Mouse (Mus musculus): ENCODE measurements around the gene Klhl18. TPM values are rescaled to one million over a fixed set of nuclear protein-coding genes. Genes with fewer than 3 reads are reported as not detected.

Klhl18 gene
- polyA plus RNA-seq, 1 experiment = 22.5 TPM

GRCm38 (mm10) chr9:110466179-110466578 lies 10.3 kb downstream of the Klhl18 start:
- H3K27ac ChIP-seq (ENCODE audit: insufficient read depth, low read length) = no peak overlapping the region
- peaks cover 3% of the 10 kb centered on the region; the same call in 1 of the 2 replicates for H3K4me1 ChIP-seq (ENCODE audit: control insufficient read depth, insufficient read depth, insufficient read length)
- H3K4me3 ChIP-seq (ENCODE audit: extremely low read depth, insufficient read depth, insufficient read length) = no peak overlapping the region
- H3K27me3 ChIP-seq (ENCODE audit: control insufficient read depth, insufficient read depth, low read length) = no peaks in the 10 kb centered on the region
- WGBS = 85% methylated on average over 3 of the region's 3 CpGs
- peak in 1 of 2 experiments; percentile 62 for DNase-seq (ENCODE audit: low read depth in 1 of 2, low spot score in 2 of 2)
- TF ChIP-seq CTCF (IDR thresholded peaks at IDR 0.05; ENCODE audit: extremely low read depth, insufficient read depth, insufficient read length, insufficient replicate concordance) = peak; percentile 67; the same call in 1 of the 2 replicates
- TF ChIP-seq POLR2A (IDR thresholded peaks at IDR 0.05; ENCODE audit: low read depth, low read length) = no peak
- H3K36me3 ChIP-seq (ENCODE audit: control insufficient read depth, insufficient read depth, low read length) = no peaks in the 10 kb centered on the region; the same call in 1 of the 2 replicates

GRCm38 (mm10) chr9:110465336-110465735 lies 11.2 kb downstream of the Klhl18 start:
- H3K27me3 ChIP-seq (ENCODE audit: control insufficient read depth, insufficient read depth, low read length) = no peaks in the 10 kb centered on the region
- no peak overlapping the region for H3K4me3 ChIP-seq (ENCODE audit: extremely low read depth, insufficient read depth, insufficient read length)
- H3K27ac ChIP-seq (ENCODE audit: insufficient read depth, low read length) = no peak overlapping the region
- no peak for DNase-seq (ENCODE audit: low read depth in 1 of 2, low spot score in 2 of 2)
- TF ChIP-seq POLR2A (IDR thresholded peaks at IDR 0.05; ENCODE audit: low read depth, low read length) (no peak), CTCF (IDR thresholded peaks at IDR 0.05; ENCODE audit: extremely low read depth, insufficient read depth, insufficient read length, insufficient replicate concordance) (no peak)
- H3K4me1 ChIP-seq (ENCODE audit: control insufficient read depth, insufficient read depth, insufficient read length) = peaks cover 3% of the 10 kb centered on the region; the same call in 1 of the 2 replicates
- no peaks in the 10 kb centered on the region; the same call in 1 of the 2 replicates for H3K36me3 ChIP-seq (ENCODE audit: control insufficient read depth, insufficient read depth, low read length)
- WGBS = 92% methylated on average over 6 of the region's 6 CpGs

GRCm38 (mm10) chr9:110463983-110464591 lies 12.4 kb downstream of the Klhl18 start:
- H3K27ac ChIP-seq (ENCODE audit: insufficient read depth, low read length) = peak overlapping the region; percentile 72
- no peak for DNase-seq (ENCODE audit: low read depth in 1 of 2, low spot score in 2 of 2)
- no peaks in the 10 kb centered on the region for H3K27me3 ChIP-seq (ENCODE audit: control insufficient read depth, insufficient read depth, low read length)
- 30% methylated on average over 6 of the region's 6 CpGs for WGBS
- no peak overlapping the region for H3K4me3 ChIP-seq (ENCODE audit: extremely low read depth, insufficient read depth, insufficient read length)
- no peaks in the 10 kb centered on the region for H3K36me3 ChIP-seq (ENCODE audit: control insufficient read depth, insufficient read depth, low read length)
- peaks cover 10% of the 10 kb centered on the region; the same call in 1 of the 2 replicates for H3K4me1 ChIP-seq (ENCODE audit: control insufficient read depth, insufficient read depth, insufficient read length)
- TF ChIP-seq POLR2A (IDR thresholded peaks at IDR 0.05; ENCODE audit: low read depth, low read length) (no peak), CTCF (IDR thresholded peaks at IDR 0.05; ENCODE audit: extremely low read depth, insufficient read depth, insufficient read length, insufficient replicate concordance) (no peak)

GRCm38 (mm10) chr9:110462321-110462720 lies 14.2 kb downstream of the Klhl18 start:
- 80% methylated on average over 7 of the region's 7 CpGs for WGBS
- TF ChIP-seq CTCF (IDR thresholded peaks at IDR 0.05; ENCODE audit: extremely low read depth, insufficient read depth, insufficient read length, insufficient replicate concordance) (no peak), POLR2A (IDR thresholded peaks at IDR 0.05; ENCODE audit: low read depth, low read length) (no peak)
- peak overlapping the region; percentile 25; the same call in 1 of the 2 replicates for H3K27ac ChIP-seq (ENCODE audit: insufficient read depth, low read length)
- no peak for DNase-seq (ENCODE audit: low read depth in 1 of 2, low spot score in 2 of 2)
- peaks cover 26% of the 10 kb centered on the region; the same call in 1 of the 2 replicates for H3K4me1 ChIP-seq (ENCODE audit: control insufficient read depth, insufficient read depth, insufficient read length)
- no peaks in the 10 kb centered on the region for H3K36me3 ChIP-seq (ENCODE audit: control insufficient read depth, insufficient read depth, low read length)
- H3K4me3 ChIP-seq (ENCODE audit: extremely low read depth, insufficient read depth, insufficient read length) = no peak overlapping the region
- no peaks in the 10 kb centered on the region for H3K27me3 ChIP-seq (ENCODE audit: control insufficient read depth, insufficient read depth, low read length)

GRCm38 (mm10) chr9:110460884-110461815 lies 15.3 kb downstream of the Klhl18 start:
- 43% methylated on average over 18 of the region's 18 CpGs for WGBS
- H3K4me3 ChIP-seq (ENCODE audit: extremely low read depth, insufficient read depth, insufficient read length) = no peak overlapping the region
- H3K36me3 ChIP-seq (ENCODE audit: control insufficient read depth, insufficient read depth, low read length) = no peaks in the 10 kb centered on the region
- H3K27me3 ChIP-seq (ENCODE audit: control insufficient read depth, insufficient read depth, low read length) = no peaks in the 10 kb centered on the region
- no peak for DNase-seq (ENCODE audit: low read depth in 1 of 2, low spot score in 2 of 2)
- H3K4me1 ChIP-seq (ENCODE audit: control insufficient read depth, insufficient read depth, insufficient read length) = peaks cover 28% of the 10 kb centered on the region; the same call in 1 of the 2 replicates
- no peak for TF ChIP-seq CTCF (IDR thresholded peaks at IDR 0.05; ENCODE audit: extremely low read depth, insufficient read depth, insufficient read length, insufficient replicate concordance)
- no peak for TF ChIP-seq POLR2A (IDR thresholded peaks at IDR 0.05; ENCODE audit: low read depth, low read length)
- peak overlapping the region; percentile 73 for H3K27ac ChIP-seq (ENCODE audit: insufficient read depth, low read length)

- H3K4me3 ChIP-seq (ENCODE audit: extremely low read depth, insufficient read depth, insufficient read length) = no peak overlapping the region
- peaks cover 32% of the 10 kb centered on the region; the same call in 1 of the 2 replicates for H3K4me1 ChIP-seq (ENCODE audit: control insufficient read depth, insufficient read depth, insufficient read length)
- peak in 1 of 2 experiments; percentile 42 for DNase-seq (ENCODE audit: low read depth in 1 of 2, low spot score in 2 of 2)
- H3K27me3 ChIP-seq (ENCODE audit: control insufficient read depth, insufficient read depth, low read length) = no peaks in the 10 kb centered on the region
- no peaks in the 10 kb centered on the region for H3K36me3 ChIP-seq (ENCODE audit: control insufficient read depth, insufficient read depth, low read length)
- 3% methylated on average over 2 of the region's 2 CpGs for WGBS
- no peak for TF ChIP-seq CTCF (IDR thresholded peaks at IDR 0.05; ENCODE audit: extremely low read depth, insufficient read depth, insufficient read length, insufficient replicate concordance)
- TF ChIP-seq POLR2A (IDR thresholded peaks at IDR 0.05; ENCODE audit: low read depth, low read length) = no peak
- peak overlapping the region; percentile 86 for H3K27ac ChIP-seq (ENCODE audit: insufficient read depth, low read length)
Measured at GRCm38 (mm10) chr9:110459145-110459727, 17.3 kb downstream of the Klhl18 start.

Data from spleen, adult 2 months (tissue).